Mouse (Mus musculus) CH12.LX (cell line): ENCODE measurements around the gene Tmem165. TPM values are rescaled to one million over a fixed set of nuclear protein-coding genes. Genes with fewer than 3 reads are reported as not detected.

ENCODE experiments used
- DNase-seq: peaks from one replicate; pipeline ENCODE4 v3.0.0-alpha.2; 2013; ENCODE audit errors: extremely low read depth
- H3K27ac ChIP-seq: 2 replicates; pipeline ENCODE4 v1.5.1; 2012; ENCODE audit warnings: low read depth, mild to moderate bottlenecking, control low read depth, moderate library complexity; ENCODE audit not compliant: insufficient read depth
- H3K27me3 ChIP-seq: replicated peaks from 2 replicates; pipeline ENCODE3; 2012; ENCODE audit warnings: inconsistent platforms
- H3K36me3 ChIP-seq, 2 experiments: replicated peaks in 1 of 2; 2 replicates each; pipeline versions ENCODE3 to v1.6.1; 2012; ENCODE audit warnings: inconsistent platforms in 1 of 2, low read length in 1 of 2, mild to moderate bottlenecking in 1 of 2, mixed read lengths in 1 of 2, moderate library complexity in 1 of 2; ENCODE audit not compliant: control insufficient read depth in 1 of 2, insufficient read depth in 1 of 2
- H3K4me1 ChIP-seq, 2 experiments: 2 replicates each; pipeline ENCODE4 v1.6.1; 2012; ENCODE audit warnings: inconsistent platforms in 1 of 2, moderate library complexity in 1 of 2; ENCODE audit not compliant: insufficient read depth in 2 of 2, control insufficient read depth in 1 of 2
- H3K4me2 ChIP-seq: 2 replicates; pipeline ENCODE4 v1.6.1; 2012; ENCODE audit warnings: low read depth, mild to moderate bottlenecking, control low read depth; ENCODE audit not compliant: poor library complexity, insufficient read depth, severe bottlenecking
- H3K4me3 ChIP-seq, 3 experiments: fragments of 150-350 bp in 1 of 3; sonication (generic) in 1 of 3; replicated peaks in 1 of 3; 2 replicates each; pipeline versions ENCODE3 to v1.5.1; 2011 to 2012; ENCODE audit warnings: low read depth in 2 of 3, low read length in 2 of 3, mild to moderate bottlenecking in 2 of 3, moderate library complexity in 2 of 3, control low read depth in 1 of 3, improper control_type of control experiment in 1 of 3, inconsistent platforms in 1 of 3, mixed read lengths in 1 of 3; ENCODE audit not compliant: poor library complexity in 1 of 3
- H3K79me2 ChIP-seq: replicated peaks from 2 replicates; pipeline ENCODE4 v1.6.1; 2012; ENCODE audit warnings: mild to moderate bottlenecking, moderate library complexity; ENCODE audit not compliant: control insufficient read depth, poor library complexity, insufficient read depth, severe bottlenecking; ENCODE audit errors: extremely low read depth
- H3K9ac ChIP-seq: 2 replicates; pipeline ENCODE4 v1.6.1; 2012; ENCODE audit warnings: low read depth, mild to moderate bottlenecking, control low read depth, moderate library complexity; ENCODE audit not compliant: insufficient read depth
- H3K9me3 ChIP-seq: replicated peaks from 2 replicates; pipeline ENCODE3; 2012; ENCODE audit warnings: low read length, inconsistent platforms, mixed read lengths
- BHLHE40 ChIP-seq: IDR thresholded peaks from 2 replicates; pipeline ENCODE4 v1.6.1; 2011; ENCODE audit warnings: mild to moderate bottlenecking, low read depth, low read length, improper control_type of control experiment
- CHD1 ChIP-seq: IDR thresholded peaks from 2 replicates; pipeline ENCODE4 v1.6.1; 2012; ENCODE audit warnings: low read depth, low read length, improper control_type of control experiment, inconsistent platforms
- CHD2 ChIP-seq: IDR thresholded peaks from 2 replicates; pipeline ENCODE4 v1.6.1; 2011; ENCODE audit warnings: low read length, improper control_type of control experiment
- E2F4 ChIP-seq: IDR thresholded peaks from 2 replicates; pipeline ENCODE4 v1.6.1; 2011; ENCODE audit warnings: low read depth, low read length, improper control_type of control experiment; ENCODE audit not compliant: insufficient replicate concordance
- ELF1 ChIP-seq: IDR thresholded peaks from 2 replicates; pipeline ENCODE4 v1.6.1; 2014; ENCODE audit warnings: low read depth, mild to moderate bottlenecking, inconsistent platforms, low read length, improper control_type of control experiment
- EP300 ChIP-seq: IDR thresholded peaks from 2 replicates; pipeline ENCODE4 v1.6.1; 2011; ENCODE audit warnings: low read length, improper control_type of control experiment
- ETS1 ChIP-seq: conservative IDR thresholded peaks from 2 replicates; pipeline ENCODE4 v1.6.1; 2012; ENCODE audit warnings: low read depth, mild to moderate bottlenecking, inconsistent platforms, low read length, improper control_type of control experiment, moderate library complexity
- HCFC1 ChIP-seq: IDR thresholded peaks from 2 replicates; pipeline ENCODE4 v1.6.1; 2012; ENCODE audit warnings: low read depth, mild to moderate bottlenecking, inconsistent platforms, low read length, improper control_type of control experiment
- JUN ChIP-seq: IDR thresholded peaks from 2 replicates; pipeline ENCODE4 v1.6.1; 2011; ENCODE audit warnings: low read depth, mild to moderate bottlenecking, low read length, improper control_type of control experiment, moderate library complexity; ENCODE audit not compliant: insufficient read depth
- JUND ChIP-seq: conservative IDR thresholded peaks from 2 replicates; pipeline ENCODE4 v1.6.1; 2011; ENCODE audit warnings: low read depth, low read length, improper control_type of control experiment
- MAFK ChIP-seq: IDR thresholded peaks from 2 replicates; pipeline ENCODE4 v1.6.1; 2011; ENCODE audit warnings: low read length, improper control_type of control experiment; ENCODE audit not compliant: insufficient replicate concordance
- MAX ChIP-seq: IDR thresholded peaks from 2 replicates; pipeline ENCODE4 v1.6.1; 2011; ENCODE audit warnings: low read length, improper control_type of control experiment
- MXI1 ChIP-seq: IDR thresholded peaks from 2 replicates; pipeline ENCODE4 v1.6.1; 2011; ENCODE audit warnings: mild to moderate bottlenecking, low read depth, low read length, improper control_type of control experiment
- NRF1 ChIP-seq: IDR thresholded peaks from 2 replicates; pipeline ENCODE4 v1.6.1; 2014; ENCODE audit warnings: low read depth, mild to moderate bottlenecking, inconsistent platforms, low read length, improper control_type of control experiment, moderate library complexity
- PAX5 ChIP-seq: IDR thresholded peaks from 2 replicates; pipeline ENCODE4 v1.6.1; 2012; ENCODE audit warnings: low read length, inconsistent platforms, mixed read lengths
- POLR2A ChIP-seq: IDR thresholded peaks from 2 replicates; pipeline ENCODE4 v1.6.1; 2011; ENCODE audit warnings: low read depth, mild to moderate bottlenecking, improper control_type of control experiment, low read length
- POLR2AphosphoS2 ChIP-seq: IDR thresholded peaks from 2 replicates; pipeline ENCODE4 v1.6.1; 2011; ENCODE audit warnings: low read depth, low read length, improper control_type of control experiment
- RCOR1 ChIP-seq: conservative IDR thresholded peaks from 2 replicates; pipeline ENCODE4 v1.6.1; 2012; ENCODE audit warnings: low read depth, mild to moderate bottlenecking, inconsistent platforms, low read length, improper control_type of control experiment
- SMC3 ChIP-seq: IDR thresholded peaks from 2 replicates; pipeline ENCODE4 v1.6.1; 2011; ENCODE audit warnings: low read depth, low read length, improper control_type of control experiment
- TBP ChIP-seq: conservative IDR thresholded peaks from 2 replicates; pipeline ENCODE4 v1.6.1; 2011; ENCODE audit warnings: low read depth, low read length, improper control_type of control experiment
- TCF12 ChIP-seq: IDR thresholded peaks from 2 replicates; pipeline ENCODE4 v1.6.1; 2014; ENCODE audit warnings: low read depth, mild to moderate bottlenecking, inconsistent platforms, low read length, improper control_type of control experiment
- UBTF ChIP-seq: IDR thresholded peaks from 2 replicates; pipeline ENCODE4 v1.6.1; 2012; ENCODE audit warnings: low read depth, mild to moderate bottlenecking, inconsistent platforms, low read length, improper control_type of control experiment, moderate library complexity
- USF1 ChIP-seq: IDR thresholded peaks from 2 replicates; pipeline ENCODE4 v1.6.1; 2014; ENCODE audit warnings: low read depth, mild to moderate bottlenecking, inconsistent platforms, low read length, improper control_type of control experiment
- ZC3H11A ChIP-seq: IDR thresholded peaks from 2 replicates; pipeline ENCODE4 v1.6.1; 2012; ENCODE audit warnings: low read depth, mild to moderate bottlenecking, inconsistent platforms, low read length, improper control_type of control experiment
- ZKSCAN1 ChIP-seq: IDR thresholded peaks from 2 replicates; pipeline ENCODE4 v1.6.1; 2012; ENCODE audit warnings: low read depth, inconsistent platforms, low read length, improper control_type of control experiment, borderline replicate concordance
- ZMIZ1 ChIP-seq: IDR thresholded peaks from 2 replicates; pipeline ENCODE4 v1.6.1; 2012; ENCODE audit warnings: low read depth, mild to moderate bottlenecking, inconsistent platforms, low read length, improper control_type of control experiment
- ZNF384 ChIP-seq: IDR thresholded peaks from 2 replicates; pipeline ENCODE4 v1.6.1; 2012; ENCODE audit warnings: low read depth, low read length, improper control_type of control experiment, inconsistent platforms
- dilution Hi-C: fragments of 300-500 bp; cut with MboI; formaldehyde crosslinking; loops from 2 replicates; pipeline ENCODE4 v1.14.3; 2020; ENCODE audit warnings: low sequenced_read_pairs; ENCODE audit not compliant: extremely low pct_unique_long_range_greater_than_20kb, extremely low pct_ligation_motif_present
- in situ Hi-C: fragments of 300-500 bp; cut with MboI; formaldehyde crosslinking; loops from 3 replicates; pipeline ENCODE4 v1.14.3; 2019; ENCODE audit warnings: low sequenced_read_pairs, low pct_ligation_motif_present, low pct_unique_long_range_greater_than_20kb, mixed read lengths
- polyA plus RNA-seq: library from polyadenylated mRNA; unstranded; fragments of >175 nt; gene quantifications from 2 replicates; pipeline ENCODE4 v1.2.1, GENCODE M21; 2012; ENCODE audit warnings: low read depth; ENCODE audit not compliant: insufficient read length
- total RNA-seq, 2 experiments: library from RNA; depleted of rRNA; stranded (reverse); fragments of 300-350 nt in 1 of 2; fragments of >200 nt in 1 of 2; gene quantifications; 2 replicates each; pipeline ENCODE4 v1.2.3; 2012 to 2014

Gene Tmem165
- total and polyA plus RNA-seq, 3 experiments, result 64.2 to 144 (median 96.2) TPM

DNA sequence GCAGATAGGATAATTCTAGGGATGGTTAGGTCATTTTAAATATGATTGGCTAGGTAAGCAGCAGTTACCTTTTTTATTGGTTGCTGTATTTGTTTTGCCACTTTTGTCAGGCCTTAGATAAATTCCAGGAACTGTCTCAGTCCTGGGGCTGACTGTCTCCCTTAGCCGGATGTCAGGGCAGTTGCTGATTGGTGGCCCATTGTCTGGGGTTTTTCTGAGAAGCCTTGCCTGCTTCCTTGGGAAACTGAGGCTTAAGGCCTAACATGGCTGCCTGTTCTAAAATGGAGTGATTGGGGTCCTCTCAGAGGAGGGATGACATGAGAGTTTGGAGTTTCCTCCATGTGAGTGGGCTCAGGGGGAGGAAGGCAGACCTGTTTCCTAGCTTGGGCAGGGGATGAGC is 45.6 kb upstream of the Tmem165 start:
- peaks cover 0 to 5% of the 10 kb centered on the region in 2 experiments for H3K36me3 ChIP-seq
- H3K9ac ChIP-seq, result no peak overlapping the region
- DNase-seq, result no peak
- H3K4me3 ChIP-seq, result no peak overlapping the region
- H3K27me3 ChIP-seq, result no peaks in the 10 kb centered on the region
- TF ChIP-seq EP300, result no peak
- TF ChIP-seq UBTF, result no peak
- TF ChIP-seq JUN, result no peak
- no peak for TF ChIP-seq NRF1
- TF ChIP-seq E2F4, result no peak
- no peak for TF ChIP-seq ZMIZ1
- no peak for TF ChIP-seq POLR2A
- TF ChIP-seq HCFC1, result no peak
- no peak for TF ChIP-seq MAX
- no peak for TF ChIP-seq TBP
- TF ChIP-seq ETS1, result no peak
- TF ChIP-seq CHD1, result no peak
- no peak for TF ChIP-seq PAX5
- TF ChIP-seq JUND, result no peak
- TF ChIP-seq USF1, result no peak
- TF ChIP-seq ZNF384, result no peak
- no peak for TF ChIP-seq POLR2AphosphoS2
- 0 out of 2 replicates have a peak, but pooled peaks cover 2% of the 10 kb centered on the region for H3K79me2 ChIP-seq
- H3K9me3 ChIP-seq, result no peaks in the 10 kb centered on the region
- in situ Hi-C loops (no loop called here), dilution Hi-C loops (no loop called here)
- H3K4me1 ChIP-seq, result peaks cover 3 to 19% of the 10 kb centered on the region in 2 experiments; a peak in 3 of 4 replicates
- H3K4me2 ChIP-seq, result no peak overlapping the region
- no peak overlapping the region for H3K27ac ChIP-seq

GRCm38 (mm10) chr5:76138512-76138911 is 45.2 kb upstream of the Tmem165 start:
- no peak for DNase-seq
- TF ChIP-seq CHD2 (no peak), MAX (no peak), TCF12 (no peak), EP300 (no peak), HCFC1 (no peak), E2F4 (no peak), MXI1 (no peak), ETS1 (no peak), UBTF (no peak), BHLHE40 (no peak), ZC3H11A (no peak), NRF1 (no peak), USF1 (no peak), ZMIZ1 (no peak), RCOR1 (no peak), ZKSCAN1 (no peak), SMC3 (no peak), ELF1 (no peak), JUN (no peak), MAFK (no peak)
- dilution Hi-C loops, result no loop called here
- peaks cover 3 to 23% of the 10 kb centered on the region in 2 experiments; a peak in 3 of 4 replicates for H3K4me1 ChIP-seq
- no peak overlapping the region for H3K4me2 ChIP-seq
- H3K9ac ChIP-seq, result no peak overlapping the region
- H3K4me3 ChIP-seq, result no peak overlapping the region
- H3K79me2 ChIP-seq, result 0 out of 2 replicates have a peak, but pooled peaks cover 2% of the 10 kb centered on the region
- in situ Hi-C loops, result no loop called here
- H3K27me3 ChIP-seq, result no peaks in the 10 kb centered on the region
- H3K27ac ChIP-seq, result no peak overlapping the region
- no peaks in the 10 kb centered on the region for H3K9me3 ChIP-seq
- H3K36me3 ChIP-seq, result peaks cover 0 to 8% of the 10 kb centered on the region in 2 experiments
